8 mouse cellular contexts compared by ENCODE assay signal in genomic region chr13:56135231-56136052, GRCm38 (mm10). TPM values are rescaled to one million over a fixed set of nuclear protein-coding genes. Genes with fewer than 3 reads are reported as not detected.
A peak's percentile ranks its signal among the peaks of the same experiment; 100 is the strongest.
DNase-seq lines count a peak whose midpoint lies in the region; ATAC-seq lines count a peak whose summit lies in the region.

No protein-coding gene starts in this region.

- H3K27ac ChIP-seq in intestine, embryonic 15.5 days = peak overlapping the region; percentile 87

- peak overlapping the region; percentile 91 for H3K9ac ChIP-seq in intestine, embryonic 15.5 days

- ATAC-seq in intestine, embryonic 15.5 days = peak; percentile 91

- H3K9me3 ChIP-seq in intestine, embryonic 15.5 days = no peaks in the 10 kb centered on the region

- H3K36me3 ChIP-seq in intestine, embryonic 15.5 days = peaks cover 3% of the 10 kb centered on the region; the same call in 1 of the 2 replicates

- peak overlapping the region; percentile 81 for H3K4me2 ChIP-seq in intestine, embryonic 15.5 days (replicated peaks)

- WGBS in intestine, embryonic 15.5 days = under 1% methylated on average over 87 of the region's 89 CpGs

- peaks cover 21% of the 10 kb centered on the region for H3K4me1 ChIP-seq in intestine, embryonic 15.5 days (replicated peaks)

- peak; percentile 95 for DNase-seq in adrenal gland, adult 18-20 months (ENCODE audit: low spot score in 2 of 2)
- DNase-seq in embryo, embryonic 10.5 days (ENCODE audit: low spot score) = peak; percentile 89
- DNase-seq in gastrocnemius, postnatal 25 days = peak; percentile 88
- peak; percentile 87 to 90 for DNase-seq in left cerebral cortex, postnatal 25 days (ENCODE audit: low spot score in 2 of 2)
- DNase-seq in mesoderm, embryonic 11.5 days (ENCODE audit: low read depth, low spot score) = peak; percentile 86
- peak; percentile 91 for DNase-seq in right cerebral cortex, postnatal 25 days
- DNase-seq in urinary bladder, postnatal 36 days (ENCODE audit: low spot score in 2 of 2) = peak; percentile 87 to 89

- peak overlapping the region; percentile 86 for H3K4me3 ChIP-seq in intestine, embryonic 15.5 days (replicated peaks)

- intact Hi-C loops in left cerebral cortex, postnatal 25 days (cut with DNase I) = no loop called here

- H3K27me3 ChIP-seq in intestine, embryonic 15.5 days (replicated peaks) = no peaks in the 10 kb centered on the region

RNA-seq across cellular contexts. Expression of gene H2afy, which starts 0.7 kb away (rescaled TPM):
- total RNA-seq in adrenal gland, adult 18-20 months (2021) = 100 to 1,000 TPM; 121 to 122 TPM
- total RNA-seq in gastrocnemius, postnatal 25 days (2021) = 10 to 100 TPM; 61.8 to 62.6 TPM
- 297 and 322 TPM in 2 replicates for polyA plus RNA-seq in intestine, embryonic 15.5 days (2015; fragmentation: Nextera tagmentation; extraction: Ambion mirVana)
- 100 to 1,000 TPM in 1 of 2 experiments, 10 to 100 TPM in 1; 98.3 to 102 TPM for total RNA-seq in left cerebral cortex, postnatal 25 days (2021)

RNA-seq across cellular contexts. Expression of gene Tifab, which starts 43.2 kb away (rescaled TPM):
- 1 to 10 TPM; 2.2 to 3.0 TPM for total RNA-seq in adrenal gland, adult 18-20 months (2021)
- under 1 TPM; 0.21 to 0.36 TPM for total RNA-seq in gastrocnemius, postnatal 25 days (2021)
- 4.1 and 4.5 TPM in 2 replicates for polyA plus RNA-seq in intestine, embryonic 15.5 days (2015; fragmentation: Nextera tagmentation; extraction: Ambion mirVana)
- 1 to 10 TPM; 1.5 to 2.3 TPM for total RNA-seq in left cerebral cortex, postnatal 25 days (2021)

Comparison
In these comparisons a context has a peak if more than half of its experiments do, and no peak if none do; other contexts are left out.
1. Peak in every context shown above with its lines: DNase-seq, ATAC-seq, H3K4me3 ChIP-seq and H3K27ac ChIP-seq.